Comparison of ENCODE assay signal across 22 mouse cellular contexts in genomic region chr12:77869296-77869695, GRCm38 (mm10).
"Had no signal": no experiment of that assay in that cellular context is flagged by ENCODE, and none has a peak within 500 bp of the region (broad histone marks: within the 10 kb centered on the region; RNA-seq: fewer than 3 reads in every experiment).

No protein-coding gene starts in this region.

- H3K36me3 ChIP-seq: liver, embryonic 12.5 days; midbrain, embryonic 10.5 days; neural tube, embryonic 13.5 days; neural tube, embryonic 15.5 days; stomach, embryonic 15.5 days had no signal

- H3K4me1 ChIP-seq: liver, embryonic 12.5 days; megakaryocyte, embryonic 14.5 days; midbrain, embryonic 10.5 days; stomach, embryonic 15.5 days had no signal

- ATAC-seq: liver, embryonic 12.5 days; midbrain, embryonic 16.5 days had no signal

- H3K9me3 ChIP-seq: liver, embryonic 12.5 days; megakaryocyte, embryonic 14.5 days; midbrain, embryonic 10.5 days; neural tube, embryonic 13.5 days; neural tube, embryonic 15.5 days; stomach, embryonic 15.5 days had no signal

- H3K4me3 ChIP-seq: liver, embryonic 12.5 days; megakaryocyte, embryonic 14.5 days; midbrain, embryonic 10.5 days; myocyte; neural tube, embryonic 13.5 days; neural tube, embryonic 15.5 days; stomach, embryonic 15.5 days had no signal

- H3K27me3 ChIP-seq: liver, embryonic 12.5 days; megakaryocyte, embryonic 14.5 days; neural tube, embryonic 13.5 days; neural tube, embryonic 15.5 days; stomach, embryonic 15.5 days had no signal

- DNase-seq: lung, adult 18-20 months; lung, embryonic 14.5 days; lung, postnatal 14 days; lung, postnatal 36 days; midbrain, embryonic 14.5 days; retina, postnatal 1 day; right cerebral cortex, postnatal 14 days; right cerebral cortex, postnatal 4 days; thymus, adult 18-20 months; thymus, postnatal 14 days; thymus, postnatal 36 days had no signal

- H3K27ac ChIP-seq: liver, embryonic 12.5 days; liver, embryonic 14.5 days; macrophage; midbrain, embryonic 10.5 days; neural tube, embryonic 13.5 days; neural tube, embryonic 15.5 days; stomach, embryonic 15.5 days; stomach, postnatal 0 days had no signal
